Mouse (Mus musculus) ovary, adult 18-20 months (tissue): ENCODE data around the gene Ccdc103.

Source experiments
- DNase-seq: peaks from one replicate; pipeline ENCODE4 v3.0.0; 2022; ENCODE audit warnings: low spot score, mixed read lengths

The Ccdc103 gene

DNA sequence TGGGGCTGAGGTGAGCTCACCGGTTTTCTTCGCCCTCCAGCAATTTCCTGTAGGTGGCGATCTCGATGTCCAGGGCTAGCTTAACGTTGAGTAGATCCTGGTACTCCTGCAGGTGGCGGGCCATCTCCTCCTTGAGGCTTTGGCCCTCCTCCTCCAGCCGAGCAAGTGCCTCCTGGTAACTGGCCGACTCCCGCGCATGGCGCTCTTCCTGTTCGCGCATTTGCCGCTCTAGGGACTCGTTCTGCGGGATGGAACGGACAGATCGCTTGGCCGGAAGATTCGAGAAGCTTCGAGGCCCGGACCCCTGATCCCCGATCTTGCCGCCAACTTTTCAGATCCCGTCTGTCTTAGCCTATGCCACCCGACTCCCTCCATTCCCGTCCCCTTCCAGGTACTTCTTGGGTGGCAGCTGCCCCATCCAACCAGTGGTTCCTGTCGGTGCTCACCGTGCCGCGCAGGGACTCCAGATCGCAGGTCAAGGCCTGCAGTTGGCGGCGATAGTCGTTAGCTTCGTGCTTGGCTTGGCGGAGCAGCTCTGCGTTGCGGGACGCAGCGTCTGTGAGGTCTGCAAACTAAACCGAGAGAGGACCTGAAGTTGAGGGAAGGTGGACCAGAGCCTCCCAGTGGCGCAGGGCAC lies 12.1 kb downstream of the Ccdc103 start:
- DNase-seq, result peak; percentile 78

DNA sequence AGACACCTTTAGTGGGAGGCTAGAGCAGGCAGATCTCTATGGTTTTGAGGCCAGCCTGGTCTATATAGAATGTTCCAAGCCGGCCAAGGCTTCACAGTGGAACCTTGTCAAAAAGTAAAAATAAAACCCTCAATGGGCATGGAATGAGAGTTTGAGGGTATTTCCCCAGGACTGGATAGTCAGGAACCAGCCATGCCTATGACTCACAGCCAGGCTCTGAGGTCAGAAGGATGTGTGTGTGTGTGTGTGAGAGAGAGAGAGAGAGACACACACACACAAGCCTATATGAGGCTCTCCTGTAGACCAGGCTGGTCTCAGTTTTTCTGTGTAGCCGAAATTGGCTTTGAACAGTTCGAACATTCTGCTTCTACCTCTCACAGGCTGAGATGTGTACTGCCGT lies 13.7 kb downstream of the Ccdc103 start:
- no peak for DNase-seq

DNA sequence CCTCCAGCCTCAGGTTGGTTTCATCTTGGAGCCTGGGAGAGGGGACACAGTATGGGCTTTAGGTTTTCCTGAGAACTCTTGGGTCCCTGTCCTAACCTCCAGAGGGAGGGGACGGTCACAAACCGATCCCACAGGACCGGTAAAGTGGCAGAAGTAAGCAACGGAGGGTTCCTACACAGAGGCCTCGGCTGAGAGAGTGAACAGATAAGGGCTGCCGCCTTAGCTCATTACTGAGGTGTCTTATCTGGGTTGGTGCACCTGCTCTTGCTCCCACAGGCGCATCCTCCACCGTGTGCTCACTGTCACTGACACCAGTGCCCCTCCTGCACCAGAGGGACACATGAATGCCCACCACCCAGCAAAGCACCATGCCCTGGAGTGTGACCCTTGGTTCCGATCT lies 14.8 kb downstream of the Ccdc103 start:
- no peak for DNase-seq

GRCm38 (mm10) chr11:102896641-102897040 lies 15.6 kb downstream of the Ccdc103 start:
- DNase-seq, result no peak

DNA sequence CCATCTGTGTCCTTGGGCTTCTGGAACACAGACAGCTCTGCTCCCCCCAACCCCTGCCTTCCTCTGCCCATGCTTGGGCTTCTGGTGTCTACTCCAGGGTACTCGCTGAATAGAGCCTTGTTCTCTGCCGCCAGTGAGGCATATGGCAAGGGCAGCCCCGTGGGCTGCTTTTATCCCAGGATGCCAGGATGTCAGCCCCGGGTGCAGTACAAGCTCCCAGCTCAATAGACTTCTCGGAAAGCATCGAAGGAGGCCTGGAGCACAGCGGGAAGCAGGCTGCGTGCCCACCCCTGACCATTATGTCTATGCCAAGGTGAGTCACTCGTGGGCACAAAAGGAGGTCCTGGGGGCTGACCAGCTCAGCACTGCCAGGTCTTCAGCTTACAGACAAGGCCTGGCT lies 17.4 kb downstream of the Ccdc103 start:
- DNase-seq, result no peak

DNA sequence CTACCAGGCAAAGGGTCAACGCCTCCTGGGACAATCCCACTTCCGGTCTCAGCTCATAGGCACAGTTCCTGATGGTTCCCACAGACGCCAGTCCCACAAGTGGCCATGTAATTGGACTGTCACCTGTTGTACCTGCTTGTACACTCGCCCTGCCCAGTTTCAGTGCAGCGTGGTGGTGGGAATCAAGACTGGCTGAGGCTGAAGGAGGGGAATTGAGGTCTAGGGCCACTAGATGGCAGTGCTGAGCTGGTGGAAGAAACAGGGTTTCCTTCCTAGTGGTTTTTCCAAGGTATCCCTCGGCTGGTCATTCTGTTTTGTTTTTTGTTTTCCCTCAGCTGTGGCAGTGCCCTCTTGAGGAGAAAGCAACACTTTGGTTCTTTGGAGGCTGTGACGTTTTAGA lies 19.8 kb downstream of the Ccdc103 start, which contains the start of gene Gfap:
Gene Gfap (minus strand): TSS at position 150 of the 400 bp plus-strand sequence.
- peak; percentile 28 for DNase-seq

- DNase-seq, result no peak
Observed at GRCm38 (mm10) chr11:102901199-102901598, 20.2 kb downstream of the Ccdc103 start.

DNA sequence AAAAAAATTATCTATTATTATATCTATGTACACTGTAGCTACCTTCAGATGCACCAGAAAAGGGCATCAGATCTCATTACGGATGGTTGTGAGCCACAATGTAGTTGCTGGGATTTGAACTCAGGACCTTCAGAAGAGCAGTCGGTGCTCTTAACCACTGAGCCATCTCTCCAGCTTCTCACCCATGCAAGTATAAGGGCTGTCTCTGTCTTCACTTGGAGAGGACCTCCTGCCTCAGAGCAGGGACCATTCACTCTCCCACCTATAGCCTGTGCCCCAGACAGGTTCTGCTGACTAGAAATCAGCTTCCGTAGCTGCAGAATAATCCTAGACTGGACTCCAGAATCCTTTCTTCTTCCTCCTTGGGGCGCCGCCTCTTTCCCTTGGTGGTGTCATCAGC lies 21.1 kb downstream of the Ccdc103 start:
- no peak for DNase-seq

- DNase-seq, result no peak
Observed at GRCm38 (mm10) chr11:102903654-102904053, 22.6 kb downstream of the Ccdc103 start.

DNA sequence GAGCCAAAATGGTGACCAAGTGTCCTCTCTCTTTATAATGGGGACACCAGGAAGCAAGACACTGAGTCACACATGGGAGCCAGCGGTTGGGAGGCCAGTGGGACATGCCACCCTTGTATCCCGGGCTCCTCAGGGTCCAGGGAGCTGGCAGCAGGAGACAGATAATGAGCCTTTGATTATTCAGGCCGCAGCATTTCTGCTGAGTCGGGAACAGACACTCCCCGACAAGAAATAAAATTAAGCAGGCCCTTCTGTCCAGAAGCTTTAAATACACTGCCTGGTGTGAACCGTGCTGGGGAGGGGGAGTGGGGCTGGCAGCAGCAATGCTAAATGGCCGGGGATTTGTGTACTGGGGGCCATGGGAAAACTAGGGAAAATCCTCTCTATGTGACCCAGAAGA lies 30.4 kb downstream of the Ccdc103 start:
- no peak for DNase-seq

GRCm38 (mm10) chr11:102915380-102915779 lies 34.4 kb downstream of the Ccdc103 start:
- no peak for DNase-seq

- no peak for DNase-seq
Observed at GRCm38 (mm10) chr11:102918077-102918476, 37.1 kb downstream of the Ccdc103 start.

DNA sequence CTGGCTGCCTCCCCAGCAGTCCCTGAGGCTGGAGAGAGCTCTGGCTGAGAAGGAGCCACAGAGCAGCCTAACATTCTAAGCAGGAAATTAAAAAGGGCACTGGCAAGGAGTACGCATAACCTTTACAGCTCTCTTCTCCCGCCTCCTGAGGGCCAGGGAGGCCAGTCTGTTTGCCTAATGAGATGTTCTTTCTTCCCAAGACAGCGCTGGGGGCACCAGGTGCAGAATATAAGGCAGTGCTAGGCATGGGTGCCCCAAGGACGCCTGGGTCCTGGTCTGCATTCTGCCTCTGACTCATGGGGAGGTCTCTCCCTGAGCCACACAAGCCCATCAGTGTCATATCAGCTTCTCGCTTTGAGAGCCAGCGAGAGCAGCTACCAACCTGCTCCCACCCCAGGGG lies 40.5 kb downstream of the Ccdc103 start:
- no peak for DNase-seq

GRCm38 (mm10) chr11:102924557-102925350 lies 43.8 kb downstream of the Ccdc103 start, which contains the start of gene Kif18b:
Gene Kif18b, minus strand, starts transcription at chr11:102925124.
- DNase-seq, result peak; percentile 90

- no peak for DNase-seq
Observed at GRCm38 (mm10) chr11:102925351-102925717, 44.3 kb downstream of the Ccdc103 start.

DNA sequence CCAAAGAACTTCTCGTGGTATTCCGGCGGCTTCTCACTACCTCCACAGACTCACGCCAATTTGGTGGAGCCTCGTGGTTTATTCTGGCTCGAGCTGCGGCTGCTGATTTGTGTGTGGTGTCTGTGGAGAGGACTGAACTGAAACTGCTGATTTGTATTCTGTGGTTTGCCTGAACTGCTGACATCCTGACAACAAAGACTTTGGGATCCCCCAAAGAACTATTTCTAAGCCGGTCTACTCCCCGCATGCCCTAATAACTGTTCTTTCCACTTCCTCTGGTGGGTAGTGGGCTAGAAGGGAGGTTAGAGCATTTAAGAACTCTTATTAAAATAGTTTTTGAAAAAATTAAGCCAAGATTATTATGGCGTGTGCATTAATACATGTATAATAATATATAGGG lies 49.7 kb downstream of the Ccdc103 start:
- no peak for DNase-seq
